Comparison of ENCODE assay signal across 9 mouse cellular contexts in the genomic region with DNA sequence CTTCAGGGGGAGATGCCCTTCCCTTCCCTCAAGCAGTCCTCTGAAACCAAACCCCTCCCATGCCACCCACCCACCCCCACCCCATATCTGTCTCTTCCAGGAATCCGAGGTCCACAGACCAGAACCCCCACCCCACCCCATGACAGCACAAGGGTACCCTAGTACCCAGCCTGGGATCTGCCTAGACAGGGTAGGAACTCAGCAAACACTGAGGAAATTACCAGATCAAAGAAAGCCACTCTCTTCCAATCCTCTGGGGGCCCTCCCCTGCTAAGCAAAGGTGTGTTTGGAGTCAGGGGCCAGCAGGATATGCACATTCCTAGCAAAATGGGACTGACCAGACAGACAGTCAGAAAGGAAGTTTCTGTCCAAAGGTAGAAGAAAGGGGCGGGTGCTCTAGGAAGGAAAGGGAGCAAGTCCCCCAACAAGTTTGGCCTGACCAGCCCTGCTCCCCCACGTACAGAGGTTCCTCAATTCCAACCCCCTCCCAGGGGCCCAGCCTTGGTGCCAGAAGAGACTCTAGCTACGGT. TPM values are rescaled to one million over a fixed set of nuclear protein-coding genes. Genes with fewer than 3 reads are reported as not detected.
DNase-seq lines count a peak whose midpoint lies in the region; ATAC-seq and TF ChIP-seq lines count a peak whose summit lies in the region.
"Had no signal": no experiment of that assay in that cellular context is flagged by ENCODE, and none has a peak within 500 bp of the region (broad histone marks: within the 10 kb centered on the region; RNA-seq: fewer than 3 reads in every experiment).

No protein-coding gene starts in this region.

- no peak for TF ChIP-seq EP300 in stomach, postnatal 0 days (optimal IDR thresholded peaks at IDR 0.05)

- TF ChIP-seq CTCF in lung, embryonic 14.5 days (IDR thresholded peaks at IDR 0.05; ENCODE audit: low read depth) = no peak
- no peak for TF ChIP-seq CTCF in stomach, postnatal 0 days (IDR thresholded peaks at IDR 0.05; ENCODE audit: low read depth)

- H3K4me3 ChIP-seq in lung, embryonic 14.5 days (ENCODE audit: low read depth, low read length) = peak overlapping the region; percentile 97
- peak overlapping the region; percentile 68 for H3K4me3 ChIP-seq in forebrain, embryonic 16.5 days (replicated peaks; ENCODE audit: low read length)
- peak overlapping the region; percentile 78; the same call in 1 of the 2 replicates for H3K4me3 ChIP-seq in liver, embryonic 13.5 days (replicated peaks)
- no peak overlapping the region for H3K4me3 ChIP-seq in stomach, postnatal 0 days (ENCODE audit: low read depth, low read length)

- WGBS in lung, embryonic 14.5 days = 30% methylated on average over 4 of the region's 4 CpGs
- WGBS in forebrain, embryonic 16.5 days = 42% methylated on average over 4 of the region's 4 CpGs
- 25% methylated on average over 4 of the region's 4 CpGs for WGBS in liver, embryonic 13.5 days (ENCODE audit: insufficient replicate concordance)
- 65% methylated on average over 4 of the region's 4 CpGs for WGBS in stomach, postnatal 0 days

- H3K27ac ChIP-seq in lung, embryonic 14.5 days (ENCODE audit: low read depth) = peak overlapping the region; percentile 59
- H3K27ac ChIP-seq in forebrain, embryonic 16.5 days (ENCODE audit: low read length) = no peak overlapping the region
- H3K27ac ChIP-seq in liver, embryonic 13.5 days = no peak overlapping the region
- no peak overlapping the region for H3K27ac ChIP-seq in stomach, postnatal 0 days (replicated peaks)

- ATAC-seq in lung, embryonic 14.5 days (ENCODE audit: insufficient read depth) = no peak
- no peak for ATAC-seq in forebrain, embryonic 16.5 days
- no peak for ATAC-seq in liver, embryonic 13.5 days (ENCODE audit: low read depth)
- no peak for ATAC-seq in stomach, postnatal 0 days (ENCODE audit: low FRiP score, low TSS enrichment)

- H3K27me3 ChIP-seq in lung, embryonic 14.5 days (ENCODE audit: insufficient read depth, low read length) = no peaks in the 10 kb centered on the region
- H3K27me3 ChIP-seq in forebrain, embryonic 16.5 days (replicated peaks; ENCODE audit: control insufficient read depth, insufficient read depth, low read length) = peaks cover 15% of the 10 kb centered on the region
- H3K27me3 ChIP-seq in liver, embryonic 13.5 days = peaks cover 51% of the 10 kb centered on the region
- H3K27me3 ChIP-seq in stomach, postnatal 0 days (ENCODE audit: control insufficient read depth, insufficient read depth, low read length) = no peaks in the 10 kb centered on the region

- DNase-seq in lung, embryonic 14.5 days = no peak
- DNase-seq in lung, postnatal 10 days = no peak
- DNase-seq in liver, embryonic 13.5 days = no peak
- no peak for DNase-seq in stomach, postnatal 0 days (ENCODE audit: low spot score)
- DNase-seq in frontal cortex, postnatal 36 days (ENCODE audit: low spot score in 2 of 2) = no peak
- DNase-seq in right cerebral cortex, postnatal 10 days (ENCODE audit: low spot score in 2 of 2) = no peak
- no peak for DNase-seq in cerebellum, postnatal 10 days
- DNase-seq: gastrocnemius, postnatal 14 days had no signal

- H3K9me3 ChIP-seq in lung, embryonic 14.5 days (ENCODE audit: low read depth, low read length) = no peaks in the 10 kb centered on the region
- no peaks in the 10 kb centered on the region for H3K9me3 ChIP-seq in forebrain, embryonic 16.5 days (ENCODE audit: control insufficient read depth, low read length)
- H3K9me3 ChIP-seq in liver, embryonic 13.5 days (replicated peaks) = no peaks in the 10 kb centered on the region
- no peaks in the 10 kb centered on the region for H3K9me3 ChIP-seq in stomach, postnatal 0 days (ENCODE audit: control insufficient read depth, low read length)

- peaks cover 28% of the 10 kb centered on the region for H3K36me3 ChIP-seq in lung, embryonic 14.5 days (ENCODE audit: insufficient read depth)
- no peaks in the 10 kb centered on the region for H3K36me3 ChIP-seq in forebrain, embryonic 16.5 days (ENCODE audit: control insufficient read depth, insufficient read depth)
- no peaks in the 10 kb centered on the region; the same call in 1 of the 2 replicates for H3K36me3 ChIP-seq in liver, embryonic 13.5 days
- H3K36me3 ChIP-seq in stomach, postnatal 0 days (ENCODE audit: control insufficient read depth, insufficient read depth, low read length) = no peaks in the 10 kb centered on the region

- peak overlapping the region; percentile 96 for H3K9ac ChIP-seq in lung, embryonic 14.5 days
- H3K9ac ChIP-seq in forebrain, embryonic 16.5 days (replicated peaks; ENCODE audit: low read depth, low read length) = peak overlapping the region; percentile 80
- H3K9ac ChIP-seq in liver, embryonic 13.5 days = no peak overlapping the region; the same call in 1 of the 2 replicates
- no peak overlapping the region; the same call in 1 of the 2 replicates for H3K9ac ChIP-seq in stomach, postnatal 0 days (ENCODE audit: low read length)

- peak overlapping the region; percentile 93 for H3K4me2 ChIP-seq in lung, embryonic 14.5 days
- peak overlapping the region; percentile 68 for H3K4me2 ChIP-seq in forebrain, embryonic 16.5 days (ENCODE audit: low read length)
- H3K4me2 ChIP-seq in liver, embryonic 13.5 days = peak overlapping the region; percentile 94
- H3K4me2 ChIP-seq in stomach, postnatal 0 days (replicated peaks; ENCODE audit: low read depth) = peak overlapping the region; percentile 90

- H3K4me1 ChIP-seq in lung, embryonic 14.5 days (ENCODE audit: insufficient read depth) = peaks cover 20% of the 10 kb centered on the region
- peaks cover 61% of the 10 kb centered on the region for H3K4me1 ChIP-seq in forebrain, embryonic 16.5 days (replicated peaks; ENCODE audit: control insufficient read depth, insufficient read depth, low read length)
- H3K4me1 ChIP-seq in liver, embryonic 13.5 days (replicated peaks) = peaks cover 83% of the 10 kb centered on the region
- H3K4me1 ChIP-seq in stomach, postnatal 0 days (replicated peaks; ENCODE audit: control insufficient read depth, insufficient read depth) = peaks cover 3% of the 10 kb centered on the region; the same call in 1 of the 2 replicates

RNA-seq across cellular contexts. Expression of a gene that starts 3.2 kb away (rescaled TPM):
- polyA plus RNA-seq in lung, embryonic 14.5 days (2014; fragmentation: Nextera tagmentation; extraction: Ambion mirVana) = 37.2 and 42.2 TPM in 2 replicates
- 29.1 and 29.6 TPM in 2 replicates for polyA plus RNA-seq in forebrain, embryonic 16.5 days (2015; fragmentation: Nextera tagmentation; extraction: Ambion mirVana)
- polyA plus RNA-seq in liver, embryonic 13.5 days (2015; fragmentation: Nextera tagmentation; extraction: Ambion mirVana) = 3.8 and 3.9 TPM in 2 replicates
- polyA plus RNA-seq in stomach, postnatal 0 days (2015; fragmentation: Nextera tagmentation; extraction: Ambion mirVana) = 14.6 and 17.9 TPM in 2 replicates

Comparison
In these comparisons a context has a peak if more than half of its experiments do, and no peak if none do; other contexts are left out.
1. H3K9ac ChIP-seq: peak in lung, embryonic 14.5 days (single experiment) and forebrain, embryonic 16.5 days (single experiment); none in liver, embryonic 13.5 days (single experiment) and stomach, postnatal 0 days (single experiment).
2. Peak in every context shown above with its lines, with median percentiles within 50 percentile points of each other: H3K4me2 ChIP-seq.